Mouse (Mus musculus) embryonic facial prominence, embryonic 10.5 days (tissue): ENCODE measurements around the gene Drd4. TPM values are rescaled to one million over a fixed set of nuclear protein-coding genes. Genes with fewer than 3 reads are reported as not detected.
"Not testable (repeated sequence)": the region's sequence is repeated elsewhere in the genome, so short reads cannot be mapped to it uniquely, and the experiment has no call there.

Experiments used
- DNase-seq: peaks from one replicate; pipeline ENCODE4 v3.0.0-alpha.2; 2017; ENCODE audit warnings: low spot score
- H3K27ac ChIP-seq: fragments of 300-500 bp; sonication (generic); replicated peaks from 2 replicates; pipeline ENCODE4 v1.5.1; 2016; ENCODE audit warnings: mild to moderate bottlenecking
- H3K27me3 ChIP-seq: fragments of 300-500 bp; sonication (generic); replicated peaks from 2 replicates; pipeline ENCODE4 v1.6.1; 2016; ENCODE audit warnings: low read depth, mild to moderate bottlenecking; ENCODE audit not compliant: poor library complexity, severe bottlenecking
- H3K36me3 ChIP-seq: fragments of 300-500 bp; sonication (generic); replicated peaks from 2 replicates; pipeline ENCODE4 v1.6.1; 2016; ENCODE audit warnings: mild to moderate bottlenecking, moderate library complexity
- H3K4me1 ChIP-seq: fragments of 300-500 bp; sonication (generic); 2 replicates; pipeline ENCODE4 v1.6.1; 2016
- H3K4me3 ChIP-seq: fragments of 300-500 bp; sonication (generic); 2 replicates; pipeline ENCODE4 v1.5.1; 2016; ENCODE audit warnings: mild to moderate bottlenecking, moderate library complexity
- H3K9me3 ChIP-seq: fragments of 300-500 bp; sonication (generic); 2 replicates; pipeline ENCODE4 v1.6.1; 2016; ENCODE audit warnings: mild to moderate bottlenecking
- WGBS: fragments of 180-500 bp; shearing (Covaris S2); methylation state at CpG from one replicate; pipeline ENCODE4 v1.1.7; 2016; 5-methylcytosine and 5-hydroxymethylcytosine counted together
- polyA plus RNA-seq: library from polyadenylated mRNA; unstranded; fragments of >200 nt; fragmentation: Nextera tagmentation; extraction: Ambion mirVana; gene quantifications from 2 replicates; pipeline ENCODE4 v1.2.1, GENCODE M21; 2016

Gene Drd4
- 0.60 and 0.86 TPM in 2 replicates for polyA plus RNA-seq

- 1% methylated on average over 46 of the region's 46 CpGs for WGBS
Measured at GRCm38 (mm10) chr7:141291921-141292582, at the start of gene Drd4. Drd4 (plus strand) TSS chr7:141292006.

GRCm38 (mm10) chr7:141250486-141250885, 41.3 kb upstream of the Drd4 start:
- H3K36me3 ChIP-seq: peaks cover 98% of the 10 kb centered on the region
- not testable (repeated sequence) for H3K4me3 ChIP-seq, H3K27me3 ChIP-seq, H3K27ac ChIP-seq, H3K4me1 ChIP-seq, DNase-seq, H3K9me3 ChIP-seq
- 89% methylated on average over 4 of the region's 4 CpGs for WGBS

More at GRCm38 (mm10) chr7:141291921-141292582, at the start of gene Drd4:
- Histone ChIP-seq H3K4me3 (peak within 1 kb of the TSS; percentile 70), H3K9me3 (no peaks in the 10 kb centered on the region), H3K27ac (peak within 1 kb of the TSS; percentile 77), H3K27me3 (peaks cover 77% of the 10 kb centered on the region), H3K4me1 (peaks cover 36% of the 10 kb centered on the region), H3K36me3 (peaks cover 15% of the 10 kb centered on the region)
- peak; percentile 84 for DNase-seq

- H3K36me3 ChIP-seq: peaks cover 98% of the 10 kb centered on the region
- no peak overlapping the region for H3K4me3 ChIP-seq
- H3K27ac ChIP-seq: no peak overlapping the region
- no peak for DNase-seq
- no peaks in the 10 kb centered on the region for H3K4me1 ChIP-seq
- no peaks in the 10 kb centered on the region for H3K27me3 ChIP-seq
- no peaks in the 10 kb centered on the region for H3K9me3 ChIP-seq
- WGBS: 92% methylated on average over 10 of the region's 10 CpGs
Measured at GRCm38 (mm10) chr7:141256159-141256558, 35.6 kb upstream of the Drd4 start.

- Histone ChIP-seq H3K27me3 (no peaks in the 10 kb centered on the region), H3K4me1 (peaks cover 17% of the 10 kb centered on the region), H3K4me3 (no peak overlapping the region), H3K27ac (no peak overlapping the region), H3K9me3 (no peaks in the 10 kb centered on the region), H3K36me3 (peaks cover 81% of the 10 kb centered on the region)
- WGBS: 94% methylated on average over 3 of the region's 3 CpGs
- DNase-seq: no peak
Measured at GRCm38 (mm10) chr7:141261480-141261879, 30.3 kb upstream of the Drd4 start.

DNA sequence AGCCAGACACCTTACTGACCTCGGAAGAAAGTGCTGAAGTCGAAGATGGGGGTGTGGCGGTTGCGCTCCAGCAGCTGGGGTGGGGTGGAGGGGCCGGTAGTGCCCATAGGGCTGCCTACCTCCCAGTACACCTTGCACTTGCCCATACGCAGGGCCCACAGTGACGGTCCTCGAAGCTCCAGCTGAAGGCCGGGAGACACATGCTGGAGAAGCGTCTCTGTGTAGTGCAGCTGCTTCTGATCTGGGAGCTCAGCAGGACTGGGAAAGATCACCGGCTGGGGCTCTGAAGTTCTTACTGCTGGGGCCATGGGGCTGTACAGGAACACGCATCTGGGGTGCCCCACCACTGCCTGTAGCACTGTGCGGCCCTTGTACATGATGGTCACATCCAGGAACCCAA, 28.2 kb upstream of the Drd4 start:
- peaks cover 60% of the 10 kb centered on the region for H3K36me3 ChIP-seq

GRCm38 (mm10) chr7:141264041-141264700, 27.6 kb upstream of the Drd4 start:
- WGBS: 77% methylated on average over 11 of the region's 11 CpGs
- H3K27me3 ChIP-seq: no peaks in the 10 kb centered on the region
- no peak overlapping the region for H3K27ac ChIP-seq
- H3K4me3 ChIP-seq: no peak overlapping the region
- no peaks in the 10 kb centered on the region for H3K9me3 ChIP-seq
- H3K4me1 ChIP-seq: peaks cover 18% of the 10 kb centered on the region
- H3K36me3 ChIP-seq: peaks cover 54% of the 10 kb centered on the region
- no peak for DNase-seq

More for the DNA sequence above, 28.2 kb upstream of the Drd4 start:
- DNase-seq: no peak
- Histone ChIP-seq H3K4me1 (peaks cover 18% of the 10 kb centered on the region), H3K27ac (no peak overlapping the region), H3K4me3 (no peak overlapping the region), H3K9me3 (no peaks in the 10 kb centered on the region), H3K27me3 (no peaks in the 10 kb centered on the region)
- 88% methylated on average over 13 of the region's 13 CpGs for WGBS

DNA sequence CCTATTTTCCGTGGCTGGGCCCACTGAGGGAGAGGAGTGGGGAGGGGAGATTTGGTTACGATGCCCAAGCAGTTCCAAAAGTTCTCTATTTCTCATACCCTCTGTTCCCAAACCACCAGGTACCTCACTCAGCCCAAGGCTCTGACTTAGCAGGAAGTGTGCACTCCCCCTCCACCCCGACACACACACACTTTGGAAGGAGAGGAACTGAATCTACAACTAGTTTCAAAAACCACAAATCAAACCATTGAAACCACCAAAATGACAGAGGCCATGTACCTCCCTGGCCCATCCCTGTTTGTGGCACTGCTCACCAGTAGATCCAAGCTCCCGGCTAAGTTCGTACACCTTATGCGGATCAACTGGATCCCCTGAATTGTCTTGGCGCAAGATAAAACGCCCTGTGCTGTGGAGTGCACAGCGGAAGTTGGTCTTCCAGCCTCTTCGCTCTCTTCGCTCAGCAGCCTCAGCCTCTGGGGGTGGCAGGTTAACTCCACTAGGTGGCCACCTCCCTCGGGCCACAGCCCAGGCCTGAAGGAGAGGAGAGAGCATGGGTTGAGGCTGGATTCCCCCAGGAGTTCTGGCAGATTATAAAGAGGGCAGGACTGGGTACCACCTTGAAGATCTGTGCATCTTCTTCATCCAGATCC, 26.9 kb upstream of the Drd4 start:
- Histone ChIP-seq H3K4me3 (no peak overlapping the region), H3K36me3 (peaks cover 47% of the 10 kb centered on the region), H3K9me3 (no peaks in the 10 kb centered on the region), H3K4me1 (peaks cover 18% of the 10 kb centered on the region), H3K27ac (no peak overlapping the region), H3K27me3 (no peaks in the 10 kb centered on the region)
- 40% methylated on average over 12 of the region's 12 CpGs for WGBS
- DNase-seq: peak; percentile 43

GRCm38 (mm10) chr7:141265411-141265738, 26.4 kb upstream of the Drd4 start:
- H3K9me3 ChIP-seq: no peaks in the 10 kb centered on the region
- WGBS: 38% methylated on average over 11 of the region's 11 CpGs
- H3K36me3 ChIP-seq: peaks cover 42% of the 10 kb centered on the region
- no peak overlapping the region for H3K27ac ChIP-seq
- peaks cover 18% of the 10 kb centered on the region for H3K4me1 ChIP-seq
- DNase-seq: no peak
- H3K4me3 ChIP-seq: peak overlapping the region; percentile 55; the same call in 1 of the 2 replicates
- H3K27me3 ChIP-seq: no peaks in the 10 kb centered on the region

DNA sequence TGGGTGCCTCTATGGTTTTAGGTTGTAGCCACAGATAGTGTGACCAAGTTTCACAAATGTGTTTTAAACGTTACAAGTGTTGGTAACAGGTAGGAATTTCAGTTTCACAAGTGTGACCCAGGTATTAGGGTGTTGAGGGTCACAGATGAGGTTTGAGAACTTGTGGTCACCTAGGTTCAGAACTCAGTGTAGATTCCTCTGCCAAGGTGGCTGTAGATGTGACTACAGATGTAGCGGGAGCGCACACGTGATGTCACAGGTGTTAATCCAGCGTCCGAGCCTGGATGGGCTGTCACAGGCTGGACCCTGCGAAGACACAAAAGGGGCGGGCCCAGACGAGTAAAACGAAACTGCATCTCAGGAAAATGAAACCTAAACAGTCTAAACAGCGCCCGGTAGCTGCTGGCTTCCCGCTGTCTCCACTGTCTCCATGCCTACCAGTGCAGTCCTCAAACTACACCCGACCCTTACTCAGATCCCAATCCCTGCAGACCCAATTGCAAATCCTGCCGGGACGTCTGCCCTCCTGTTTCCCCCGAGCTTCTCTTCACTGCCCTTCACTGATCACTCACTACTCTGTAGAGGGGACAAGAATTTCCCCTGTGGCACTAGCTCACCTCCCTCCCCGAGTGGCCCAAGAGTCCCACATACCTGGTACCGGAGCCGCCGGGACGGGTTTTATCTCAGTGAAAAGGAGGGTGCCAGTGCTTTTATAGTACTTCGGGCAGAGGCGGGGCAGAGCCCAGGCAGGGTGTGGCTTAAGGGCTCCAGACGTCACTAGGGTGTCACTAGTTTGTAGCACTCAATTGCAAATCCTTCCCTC, 25.9 kb upstream of the Drd4 start, which contains the start of gene Irf7:
Gene Irf7, minus strand, starts transcription at position 743 of the 823 bp plus-strand sequence.
- Histone ChIP-seq H3K4me3 (peak within 1 kb of the TSS; percentile 55), H3K36me3 (peaks cover 36% of the 10 kb centered on the region), H3K27me3 (no peaks in the 10 kb centered on the region), H3K27ac (no peak within 1 kb of the TSS), H3K4me1 (peaks cover 18% of the 10 kb centered on the region), H3K9me3 (no peaks in the 10 kb centered on the region)
- 14% methylated on average over 25 of the region's 25 CpGs for WGBS
- DNase-seq: no peak

DNA sequence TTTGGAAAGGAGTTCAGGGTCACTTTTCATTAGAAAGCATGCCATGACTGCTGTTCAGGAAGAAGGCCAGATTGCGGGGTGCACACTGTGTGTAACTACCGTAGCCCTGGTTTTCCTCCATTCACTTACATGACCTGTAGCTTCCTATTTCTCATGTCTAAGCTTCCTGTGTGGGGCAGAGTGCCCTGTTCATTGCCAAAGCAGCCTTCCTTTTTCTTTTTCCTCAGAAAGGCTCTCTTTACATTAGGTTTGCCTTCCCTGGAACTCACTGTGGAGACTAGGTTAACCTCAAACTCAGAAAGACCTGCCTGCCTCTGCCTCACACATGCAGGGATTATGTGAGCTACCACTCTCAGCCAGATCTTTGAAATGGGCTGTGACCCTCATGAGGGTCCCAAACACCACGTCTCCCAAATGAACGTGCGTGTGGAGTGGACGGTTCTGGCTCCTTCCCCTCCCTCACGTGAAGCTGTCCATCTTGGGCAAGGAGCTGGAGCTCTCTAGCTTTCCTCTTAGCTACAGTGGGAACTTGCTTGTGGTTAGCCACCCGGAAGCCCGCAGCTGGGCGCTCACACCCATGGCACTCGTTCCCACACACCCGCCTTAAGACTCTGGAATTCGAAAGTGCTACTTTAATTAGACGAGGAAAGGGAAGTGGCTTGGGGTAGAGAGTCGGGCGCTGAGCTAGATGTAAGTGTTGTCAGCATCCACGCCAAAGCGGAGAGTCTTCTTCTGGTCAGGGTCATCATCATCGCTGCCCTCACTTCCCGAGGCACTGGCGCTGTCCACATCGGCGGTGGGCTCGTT, 23.1 kb upstream of the Drd4 start:
- Histone ChIP-seq H3K9me3 (no peaks in the 10 kb centered on the region), H3K27ac (no peak overlapping the region), H3K36me3 (peaks cover 9% of the 10 kb centered on the region), H3K27me3 (no peaks in the 10 kb centered on the region), H3K4me1 (peaks cover 18% of the 10 kb centered on the region), H3K4me3 (no peak overlapping the region)
- DNase-seq: no peak
- WGBS: 77% methylated on average over 24 of the region's 24 CpGs

DNA sequence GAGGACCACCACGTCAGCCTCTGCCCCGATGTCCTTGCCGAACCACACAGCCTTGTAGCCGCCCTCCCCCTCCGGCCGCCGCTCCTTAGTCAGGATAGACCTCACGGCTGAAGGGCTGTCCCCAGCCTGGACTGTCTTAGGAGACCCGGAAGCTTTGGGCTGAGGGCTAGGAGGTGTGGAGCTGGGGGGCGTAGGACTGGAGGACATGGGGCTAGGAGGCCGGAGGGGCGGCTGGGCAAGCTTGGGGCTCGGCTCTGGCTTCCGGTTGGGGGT, 22.6 kb upstream of the Drd4 start:
- Histone ChIP-seq H3K9me3 (no peaks in the 10 kb centered on the region), H3K4me3 (no peak overlapping the region), H3K36me3 (peaks cover 4% of the 10 kb centered on the region), H3K27me3 (no peaks in the 10 kb centered on the region), H3K27ac (no peak overlapping the region), H3K4me1 (peaks cover 15% of the 10 kb centered on the region)
- no peak for DNase-seq
- WGBS: 77% methylated on average over 14 of the region's 14 CpGs

DNA sequence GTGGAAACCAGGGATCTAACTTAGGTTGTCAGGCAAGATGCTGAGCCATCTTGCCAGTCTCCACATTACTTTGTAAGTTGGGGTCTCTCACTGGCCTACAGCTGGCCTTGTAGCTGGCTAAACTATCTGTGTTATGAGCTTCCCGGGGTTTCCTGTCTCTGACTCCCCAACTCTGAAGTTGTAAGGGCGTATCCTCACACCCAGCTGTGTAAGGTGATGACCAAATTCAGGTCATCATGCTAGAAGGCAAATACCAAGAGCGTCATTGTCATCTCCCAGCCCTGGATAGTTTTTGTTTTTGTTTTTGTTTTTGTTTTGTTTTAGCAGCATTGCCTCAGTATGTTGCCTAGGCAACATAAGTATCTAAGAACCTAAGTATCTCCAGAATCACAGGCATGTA, 21.2 kb upstream of the Drd4 start:
- WGBS: 87% methylated on average over 3 of the region's 3 CpGs
- DNase-seq: no peak
- no peaks in the 10 kb centered on the region for H3K9me3 ChIP-seq
- H3K36me3 ChIP-seq: no peaks in the 10 kb centered on the region
- H3K4me1 ChIP-seq: peaks cover 15% of the 10 kb centered on the region
- H3K27me3 ChIP-seq: no peaks in the 10 kb centered on the region; the same call in 1 of the 2 replicates
- no peak overlapping the region for H3K27ac ChIP-seq
- no peak overlapping the region for H3K4me3 ChIP-seq
